Mouse (Mus musculus) liver, postnatal 0 days (tissue): Measurements from ENCODE around the gene 4933407L21Rik.

ENCODE experiments used
- CTCF ChIP-seq: sonication (generic); IDR thresholded peaks from 2 replicates; pipeline ENCODE4 v1.5.1; 2016; ENCODE audit warnings: antibody characterized with exemption, low read depth
- EP300 ChIP-seq: IDR thresholded peaks from 2 replicates; pipeline ENCODE4 v1.6.1; 2016; ENCODE audit warnings: antibody characterized with exemption, low read depth, mild to moderate bottlenecking

DNA sequence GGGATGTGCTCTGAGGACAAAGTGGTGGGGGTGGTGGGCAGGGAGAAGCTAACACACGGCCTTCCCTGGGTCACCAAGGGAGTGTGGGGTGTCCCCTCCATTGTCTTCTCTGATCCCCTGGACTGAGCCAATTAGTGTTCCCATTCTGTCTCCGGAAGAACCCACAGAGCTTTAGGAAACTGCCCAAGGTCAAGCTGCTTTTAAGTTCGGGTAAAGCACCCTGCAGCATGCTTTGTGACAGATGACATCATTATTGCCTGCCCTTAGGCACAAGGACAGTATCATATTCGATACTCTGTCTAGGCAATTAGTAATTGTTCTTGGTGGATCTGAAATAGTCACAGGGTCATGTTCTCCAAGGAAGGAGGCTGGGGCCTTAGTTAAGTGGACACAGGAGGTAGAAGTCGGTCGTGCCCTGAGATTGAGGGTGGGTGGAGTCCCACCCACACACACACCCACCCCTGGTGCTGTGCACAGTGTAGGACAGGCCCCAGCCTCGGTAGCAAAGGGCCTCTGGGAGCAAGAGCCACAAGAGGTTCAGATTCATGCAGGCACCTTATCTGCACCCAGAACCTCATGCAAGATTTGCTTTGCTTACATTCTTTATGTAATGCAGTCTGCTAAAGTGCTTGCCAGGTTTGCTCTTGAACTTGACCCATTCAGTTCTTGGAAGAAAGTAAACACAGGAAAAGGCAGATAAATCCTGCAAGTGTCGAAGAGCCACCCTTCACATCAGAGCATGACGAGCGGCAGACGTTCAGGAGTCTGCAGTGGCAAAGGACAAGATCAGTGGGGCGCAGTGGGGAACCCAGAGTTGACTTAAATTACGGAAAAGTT lies 19.3 kb upstream of the 4933407L21Rik start:
- TF ChIP-seq CTCF (no peak), EP300 (no peak)
